Mouse (Mus musculus): ENCODE data around the gene Ndufa12. TPM values are rescaled to one million over a fixed set of nuclear protein-coding genes. Genes with fewer than 3 reads are reported as not detected.

The Ndufa12 gene
- polyA plus RNA-seq (2015; fragmentation: Nextera tagmentation; extraction: Ambion mirVana): 393 and 423 TPM in 2 replicates

GRCm38 (mm10) chr10:94198482-94199405 lies at the start of gene Ndufa12:
TSS of gene Ndufa12 (plus strand) at chr10:94198720.

Other genes with a start within 250 kb of the Ndufa12 start
- gene Vezt, start 162.9 kb upstream of the Ndufa12 start, polyA plus RNA-seq (2015; fragmentation: Nextera tagmentation; extraction: Ambion mirVana): 14.8 and 17.8 TPM in 2 replicates
- 1.3 and 1.5 TPM in 2 replicates for gene Fgd6, start 162.7 kb upstream of the Ndufa12 start, polyA plus RNA-seq (2015; fragmentation: Nextera tagmentation; extraction: Ambion mirVana)
- 5.8 and 7.0 TPM in 2 replicates for gene Nr2c1, start 50.7 kb upstream of the Ndufa12 start, polyA plus RNA-seq (2015; fragmentation: Nextera tagmentation; extraction: Ambion mirVana)
- 0.22 TPM in 1 of 2 replicates, not detected in the other for gene Gm4792, start 100.0 kb downstream of the Ndufa12 start, polyA plus RNA-seq (2015; fragmentation: Nextera tagmentation; extraction: Ambion mirVana)
- gene Tmcc3, start 113.2 kb downstream of the Ndufa12 start, polyA plus RNA-seq (2015; fragmentation: Nextera tagmentation; extraction: Ambion mirVana): 12.2 and 12.3 TPM in 2 replicates